Mouse (Mus musculus): ENCODE measurements around the gene Supt4a. TPM values are rescaled to one million over a fixed set of nuclear protein-coding genes. Genes with fewer than 3 reads are reported as not detected.

The Supt4a gene
- polyA plus RNA-seq, 1 experiment from 2014 or later, result 137 TPM

DNA sequence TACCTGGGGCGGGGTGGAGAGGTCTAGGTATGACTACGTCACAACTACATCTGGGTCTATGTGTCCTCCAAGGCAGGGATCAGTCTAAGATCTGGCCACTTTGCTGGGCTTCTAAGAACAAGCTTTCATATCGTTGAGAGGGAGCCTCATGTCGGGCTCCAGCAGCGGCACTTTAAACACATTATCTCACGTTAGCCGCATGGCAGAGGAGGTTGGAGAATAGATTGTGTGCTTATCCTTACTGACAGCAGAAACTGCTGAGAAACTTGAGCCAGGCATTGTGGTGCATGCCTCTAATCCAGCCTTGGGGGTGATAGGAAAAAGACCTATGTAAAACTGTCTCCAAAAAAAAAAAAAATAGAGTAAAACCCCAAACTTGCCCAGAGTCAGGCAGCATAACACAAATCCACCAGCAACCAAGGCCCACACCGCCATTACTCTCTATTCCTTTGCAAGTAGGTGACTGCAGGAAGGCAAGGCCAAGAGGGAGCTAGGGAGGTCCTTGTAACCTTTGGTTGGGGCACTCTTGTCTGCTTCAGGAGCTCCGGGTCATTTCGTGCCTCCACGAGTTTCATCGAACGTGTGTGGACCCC is 7.7 kb upstream of the Supt4a start:
- Histone ChIP-seq H3K4me1 (ENCODE audit: control insufficient read depth, insufficient read depth, low read length) (no peaks in the 10 kb centered on the region), H3K27ac (ENCODE audit: low read depth, low read length) (no peak overlapping the region), H3K9me3 (ENCODE audit: control insufficient read depth, low read length) (no peaks in the 10 kb centered on the region), H3K9ac (replicated peaks; ENCODE audit: low read depth, low read length) (no peak overlapping the region), H3K27me3 (ENCODE audit: control insufficient read depth, insufficient read depth, low read length) (no peaks in the 10 kb centered on the region), H3K36me3 (ENCODE audit: control insufficient read depth, insufficient read depth, low read length) (no peaks in the 10 kb centered on the region), H3K4me3 (ENCODE audit: low read depth, low read length) (no peak overlapping the region), H3K4me2 (ENCODE audit: low read depth, low read length) (no peak overlapping the region)
- ATAC-seq (ENCODE audit: low read depth), result no peak
- WGBS, result 94% methylated on average over 13 of the region's 13 CpGs

DNA sequence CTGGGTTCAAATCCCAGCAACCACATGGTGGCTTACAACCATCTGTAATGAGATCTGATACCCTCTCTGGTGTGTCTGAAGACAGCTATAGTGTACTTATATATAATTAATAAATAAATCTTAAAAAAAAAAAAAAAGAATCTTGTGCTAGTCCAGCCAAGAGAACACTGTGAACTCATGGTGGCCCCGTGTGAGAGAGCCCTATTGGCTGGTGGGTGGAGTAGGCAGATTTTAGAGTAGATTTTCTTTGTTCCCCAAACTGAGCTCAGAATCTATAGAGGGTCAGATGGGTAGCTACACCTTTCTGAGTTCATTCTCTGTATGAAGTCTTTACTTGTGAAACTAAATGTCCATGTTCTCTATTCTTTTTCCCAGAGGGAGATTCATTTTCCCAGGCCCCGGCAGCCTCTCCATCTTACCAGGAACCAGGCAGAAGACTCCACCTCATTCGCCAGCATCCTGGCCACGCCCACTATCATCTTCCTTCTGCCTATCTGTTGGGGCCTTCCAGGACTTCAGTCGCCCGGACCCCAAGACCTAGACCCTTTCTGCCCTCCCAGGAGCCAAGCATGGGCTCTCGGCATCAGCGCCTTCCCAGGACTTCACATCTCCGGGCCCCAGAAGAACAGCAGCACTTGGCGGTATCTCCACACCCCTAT is 6.6 kb upstream of the Supt4a start:
- ATAC-seq (ENCODE audit: low read depth), result no peak
- H3K4me1 ChIP-seq (ENCODE audit: control insufficient read depth, insufficient read depth, low read length), result no peaks in the 10 kb centered on the region

DNA sequence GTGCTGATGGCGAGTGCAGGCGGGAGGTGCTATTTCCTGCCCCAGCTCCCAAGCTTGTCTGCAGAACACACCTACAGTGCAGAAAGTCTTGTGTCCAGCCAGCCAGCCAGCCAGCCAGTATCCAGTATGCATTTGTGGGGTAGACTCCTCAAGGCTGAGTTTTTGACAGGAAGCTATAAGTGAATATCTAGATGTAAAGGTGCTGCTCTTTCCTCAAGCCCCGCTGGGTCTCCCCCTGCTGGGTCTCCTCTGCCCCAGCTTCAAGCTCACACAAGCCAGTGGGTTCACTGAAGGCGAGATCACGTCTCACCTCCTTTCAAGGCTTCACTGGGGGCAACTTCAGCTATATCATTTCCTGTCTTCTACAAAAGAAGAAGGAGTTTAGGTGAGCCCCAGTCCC is 3.0 kb upstream of the Supt4a start:
- Histone ChIP-seq H3K4me1 (ENCODE audit: control insufficient read depth, insufficient read depth, low read length) (peaks cover 4% of the 10 kb centered on the region; the same call in 1 of the 2 replicates), H3K9ac (replicated peaks; ENCODE audit: low read depth, low read length) (no peak overlapping the region), H3K4me3 (ENCODE audit: low read depth, low read length) (no peak overlapping the region), H3K36me3 (ENCODE audit: control insufficient read depth, insufficient read depth, low read length) (no peaks in the 10 kb centered on the region), H3K9me3 (ENCODE audit: control insufficient read depth, low read length) (no peaks in the 10 kb centered on the region), H3K27ac (ENCODE audit: low read depth, low read length) (no peak overlapping the region), H3K4me2 (ENCODE audit: low read depth, low read length) (0 out of 2 replicates have a peak overlapping the region, but pooled peaks have one; percentile 22), H3K27me3 (ENCODE audit: control insufficient read depth, insufficient read depth, low read length) (no peaks in the 10 kb centered on the region)
- 60% methylated on average over 5 of the region's 5 CpGs for WGBS
- no peak for ATAC-seq (ENCODE audit: low read depth)

More for the DNA sequence above, 6.6 kb upstream of the Supt4a start:
- Histone ChIP-seq H3K9ac (replicated peaks; ENCODE audit: low read depth, low read length) (no peak overlapping the region), H3K4me3 (ENCODE audit: low read depth, low read length) (no peak overlapping the region), H3K27ac (ENCODE audit: low read depth, low read length) (no peak overlapping the region), H3K27me3 (ENCODE audit: control insufficient read depth, insufficient read depth, low read length) (no peaks in the 10 kb centered on the region), H3K4me2 (ENCODE audit: low read depth, low read length) (no peak overlapping the region), H3K9me3 (ENCODE audit: control insufficient read depth, low read length) (no peaks in the 10 kb centered on the region), H3K36me3 (ENCODE audit: control insufficient read depth, insufficient read depth, low read length) (no peaks in the 10 kb centered on the region)
- 75% methylated on average over 10 of the region's 10 CpGs for WGBS

DNA sequence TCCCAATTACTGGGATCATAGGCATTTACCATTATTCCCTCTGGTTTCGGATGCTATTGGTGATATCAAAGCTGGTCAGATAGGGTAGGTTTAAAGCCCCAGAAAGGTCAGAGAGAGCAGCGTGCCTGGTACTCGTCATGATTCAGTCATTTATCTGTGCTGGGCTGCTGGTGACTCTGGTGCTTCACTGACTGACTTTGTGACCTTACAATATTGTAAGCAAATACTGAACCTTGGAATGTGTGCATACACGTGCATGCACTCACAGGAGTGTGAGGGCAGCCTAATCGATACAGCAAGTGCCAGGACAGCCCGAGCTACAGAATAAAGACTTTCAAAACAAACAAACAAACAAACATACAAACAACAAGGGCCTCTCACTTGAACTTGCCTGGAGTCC is 1.7 kb upstream of the Supt4a start:
- Histone ChIP-seq H3K9me3 (ENCODE audit: control insufficient read depth, low read length) (no peaks in the 10 kb centered on the region), H3K27ac (ENCODE audit: low read depth, low read length) (no peak overlapping the region), H3K9ac (replicated peaks; ENCODE audit: low read depth, low read length) (no peak overlapping the region), H3K4me2 (ENCODE audit: low read depth, low read length) (no peak overlapping the region), H3K4me1 (ENCODE audit: control insufficient read depth, insufficient read depth, low read length) (peaks cover 4% of the 10 kb centered on the region; the same call in 1 of the 2 replicates), H3K27me3 (ENCODE audit: control insufficient read depth, insufficient read depth, low read length) (no peaks in the 10 kb centered on the region), H3K36me3 (ENCODE audit: control insufficient read depth, insufficient read depth, low read length) (no peaks in the 10 kb centered on the region), H3K4me3 (ENCODE audit: low read depth, low read length) (no peak overlapping the region)
- ATAC-seq (ENCODE audit: low read depth), result no peak
- WGBS, result 89% methylated on average over 6 of the region's 6 CpGs

DNA sequence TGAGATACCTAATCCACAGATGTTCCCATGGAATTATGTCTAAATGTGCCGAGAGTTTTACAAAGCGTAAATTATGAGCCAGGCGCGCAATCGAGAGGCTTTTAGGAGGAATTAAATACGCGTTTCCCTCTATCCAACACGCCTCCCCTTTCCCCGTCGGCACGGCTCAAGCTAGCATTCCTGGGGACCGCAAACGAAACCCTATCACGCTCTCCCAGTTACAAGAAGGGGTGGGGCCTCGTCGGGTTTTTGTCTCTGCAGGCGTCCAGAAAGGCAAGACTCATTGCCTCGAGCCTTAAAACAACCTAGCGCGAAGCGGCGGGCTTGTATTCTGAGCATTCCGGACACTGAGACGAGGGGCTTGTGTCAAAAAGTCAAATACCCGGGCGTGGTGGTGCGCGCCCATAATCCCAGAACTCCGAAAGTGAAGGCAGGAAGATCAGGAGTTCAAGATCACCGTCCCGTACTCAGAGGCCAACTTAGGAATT is 661 bp upstream of the Supt4a start:
- H3K4me1 ChIP-seq (ENCODE audit: control insufficient read depth, insufficient read depth, low read length), result peaks cover 4% of the 10 kb centered on the region; the same call in 1 of the 2 replicates
- peak; percentile 69 for ATAC-seq (ENCODE audit: low read depth)
- no peaks in the 10 kb centered on the region for H3K27me3 ChIP-seq (ENCODE audit: control insufficient read depth, insufficient read depth, low read length)
- H3K9ac ChIP-seq (replicated peaks; ENCODE audit: low read depth, low read length), result peak overlapping the region; percentile 71
- H3K36me3 ChIP-seq (ENCODE audit: control insufficient read depth, insufficient read depth, low read length), result no peaks in the 10 kb centered on the region; the same call in 1 of the 2 replicates
- peak overlapping the region; percentile 99 for H3K4me2 ChIP-seq (ENCODE audit: low read depth, low read length)
- 2% methylated on average over 31 of the region's 31 CpGs for WGBS
- H3K9me3 ChIP-seq (ENCODE audit: control insufficient read depth, low read length), result no peaks in the 10 kb centered on the region
- H3K27ac ChIP-seq (ENCODE audit: low read depth, low read length), result peak overlapping the region; percentile 3; the same call in 1 of the 2 replicates
- peak overlapping the region; percentile 76 for H3K4me3 ChIP-seq (ENCODE audit: low read depth, low read length)

DNA sequence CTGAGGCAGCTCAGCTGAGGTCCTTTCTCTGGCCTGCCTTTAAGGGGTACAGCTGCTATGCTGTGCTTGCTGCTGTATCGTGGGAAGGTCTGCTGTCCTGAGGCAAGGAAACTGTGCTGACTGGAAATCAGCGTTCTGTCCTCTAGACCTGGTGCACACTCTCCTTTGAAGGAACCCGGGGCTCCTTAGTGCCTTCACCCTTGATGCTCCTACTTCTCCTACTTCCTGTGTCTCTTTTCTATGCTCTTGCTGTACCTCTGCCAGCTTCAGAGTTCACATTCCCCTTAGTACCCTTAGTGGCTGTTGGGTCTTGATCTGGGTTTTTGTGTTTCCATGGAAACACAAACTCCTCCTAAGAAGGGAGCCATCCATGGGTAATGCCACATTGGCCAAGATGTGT is 6.3 kb downstream of the Supt4a start:
- peaks cover 18% of the 10 kb centered on the region for H3K36me3 ChIP-seq (ENCODE audit: control insufficient read depth, insufficient read depth, low read length)

DNA sequence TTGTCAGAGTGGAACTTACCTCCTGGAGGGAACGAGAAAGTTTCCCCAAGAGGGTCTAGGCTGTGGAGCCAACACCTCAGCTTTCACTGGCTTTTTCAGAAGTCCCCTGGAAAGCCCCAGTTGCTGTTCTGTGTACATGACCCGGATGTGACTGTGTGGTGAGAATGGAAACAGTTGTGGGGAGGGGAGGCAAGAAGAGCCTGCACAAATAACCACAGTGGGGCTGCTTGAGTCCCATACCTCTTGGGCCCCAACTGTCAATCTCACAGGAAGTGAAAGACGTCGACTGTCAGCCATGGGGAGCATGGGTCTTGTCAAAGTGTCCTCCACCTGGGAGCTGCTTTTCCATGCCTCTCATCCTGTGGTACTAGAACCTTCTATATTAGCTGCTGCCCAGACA is 7.6 kb downstream of the Supt4a start:
- no peaks in the 10 kb centered on the region for H3K27me3 ChIP-seq (ENCODE audit: control insufficient read depth, insufficient read depth, low read length)
- no peak for ATAC-seq (ENCODE audit: low read depth)
- H3K4me3 ChIP-seq (ENCODE audit: low read depth, low read length), result no peak overlapping the region
- H3K27ac ChIP-seq (ENCODE audit: low read depth, low read length), result no peak overlapping the region
- no peaks in the 10 kb centered on the region for H3K9me3 ChIP-seq (ENCODE audit: control insufficient read depth, low read length)
- no peak overlapping the region for H3K9ac ChIP-seq (replicated peaks; ENCODE audit: low read depth, low read length)
- H3K36me3 ChIP-seq (ENCODE audit: control insufficient read depth, insufficient read depth, low read length), result peaks cover 18% of the 10 kb centered on the region
- no peaks in the 10 kb centered on the region for H3K4me1 ChIP-seq (ENCODE audit: control insufficient read depth, insufficient read depth, low read length)
- H3K4me2 ChIP-seq (ENCODE audit: low read depth, low read length), result no peak overlapping the region
- 91% methylated on average over 4 of the region's 4 CpGs for WGBS

More for the DNA sequence above, 6.3 kb downstream of the Supt4a start:
- Histone ChIP-seq H3K9ac (replicated peaks; ENCODE audit: low read depth, low read length) (no peak overlapping the region), H3K27ac (ENCODE audit: low read depth, low read length) (no peak overlapping the region), H3K4me1 (ENCODE audit: control insufficient read depth, insufficient read depth, low read length) (no peaks in the 10 kb centered on the region), H3K27me3 (ENCODE audit: control insufficient read depth, insufficient read depth, low read length) (no peaks in the 10 kb centered on the region), H3K4me2 (ENCODE audit: low read depth, low read length) (no peak overlapping the region), H3K9me3 (ENCODE audit: control insufficient read depth, low read length) (no peaks in the 10 kb centered on the region), H3K4me3 (ENCODE audit: low read depth, low read length) (no peak overlapping the region)
- no peak for ATAC-seq (ENCODE audit: low read depth)
- 95% methylated on average over 3 of the region's 3 CpGs for WGBS

DNA sequence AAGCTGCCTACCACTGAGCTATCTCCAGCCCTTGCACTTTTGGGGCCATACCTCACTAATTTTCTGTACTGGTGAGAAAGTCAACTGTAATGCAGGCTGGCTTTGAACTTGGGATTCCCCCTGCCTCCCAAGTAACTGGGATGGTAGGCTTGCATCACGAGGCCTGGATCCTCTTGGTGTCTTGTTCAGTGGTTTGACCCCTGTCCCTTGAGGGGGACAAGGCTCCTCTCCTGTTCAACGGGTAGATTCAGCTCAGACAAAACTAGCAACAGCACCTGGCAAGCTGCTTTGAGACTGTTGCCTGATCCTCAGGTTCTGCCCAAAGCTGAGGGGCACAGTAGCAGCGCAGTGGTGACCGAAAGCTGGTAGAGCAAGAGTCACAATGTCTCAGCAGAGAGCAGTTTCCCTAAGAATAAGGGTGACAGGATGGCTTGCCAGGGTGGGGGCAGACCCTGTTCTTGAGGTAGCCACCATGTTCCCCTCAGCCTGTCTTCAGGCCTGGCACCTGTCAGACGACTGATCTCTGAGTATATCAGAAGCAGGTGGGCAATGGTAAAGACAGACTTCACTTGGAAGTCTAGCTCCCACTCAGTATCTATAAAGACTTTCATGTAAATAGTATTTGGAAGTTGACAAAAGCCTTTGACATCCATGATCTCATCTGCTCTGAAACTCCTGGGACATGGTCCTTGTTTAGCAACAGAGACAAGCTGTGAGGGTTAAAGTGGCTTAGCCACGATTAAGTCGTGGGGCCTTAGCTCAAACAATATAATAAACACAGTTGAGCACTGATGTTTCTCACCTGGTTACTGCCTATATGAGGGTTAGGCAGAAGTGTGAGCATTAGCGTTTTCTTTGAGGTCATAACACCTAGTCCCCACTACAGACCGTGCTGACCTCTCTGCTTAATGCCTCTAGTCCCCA is 8.5 kb downstream of the Supt4a start:
- no peak overlapping the region for H3K4me3 ChIP-seq (ENCODE audit: low read depth, low read length)
- no peak overlapping the region for H3K9ac ChIP-seq (replicated peaks; ENCODE audit: low read depth, low read length)
- peaks cover 18% of the 10 kb centered on the region for H3K36me3 ChIP-seq (ENCODE audit: control insufficient read depth, insufficient read depth, low read length)
- no peaks in the 10 kb centered on the region for H3K4me1 ChIP-seq (ENCODE audit: control insufficient read depth, insufficient read depth, low read length)
- no peak overlapping the region for H3K27ac ChIP-seq (ENCODE audit: low read depth, low read length)
- no peaks in the 10 kb centered on the region for H3K27me3 ChIP-seq (ENCODE audit: control insufficient read depth, insufficient read depth, low read length)
- ATAC-seq (ENCODE audit: low read depth), result no peak
- H3K4me2 ChIP-seq (ENCODE audit: low read depth, low read length), result no peak overlapping the region
- no peaks in the 10 kb centered on the region for H3K9me3 ChIP-seq (ENCODE audit: control insufficient read depth, low read length)
- WGBS, result 79% methylated on average over 9 of the region's 9 CpGs
